Mouse (Mus musculus) mesoderm, embryonic 11.5 days (tissue): ENCODE measurements around the gene Chd2.
"Not testable (repeated sequence)": the region's sequence is repeated elsewhere in the genome, so short reads cannot be mapped to it uniquely, and the experiment has no call there.

Source experiments
- DNase-seq: peaks from one replicate; pipeline ENCODE4 v3.0.0-alpha.2; 2012; ENCODE audit warnings: low read depth, low spot score

The Chd2 gene

DNA sequence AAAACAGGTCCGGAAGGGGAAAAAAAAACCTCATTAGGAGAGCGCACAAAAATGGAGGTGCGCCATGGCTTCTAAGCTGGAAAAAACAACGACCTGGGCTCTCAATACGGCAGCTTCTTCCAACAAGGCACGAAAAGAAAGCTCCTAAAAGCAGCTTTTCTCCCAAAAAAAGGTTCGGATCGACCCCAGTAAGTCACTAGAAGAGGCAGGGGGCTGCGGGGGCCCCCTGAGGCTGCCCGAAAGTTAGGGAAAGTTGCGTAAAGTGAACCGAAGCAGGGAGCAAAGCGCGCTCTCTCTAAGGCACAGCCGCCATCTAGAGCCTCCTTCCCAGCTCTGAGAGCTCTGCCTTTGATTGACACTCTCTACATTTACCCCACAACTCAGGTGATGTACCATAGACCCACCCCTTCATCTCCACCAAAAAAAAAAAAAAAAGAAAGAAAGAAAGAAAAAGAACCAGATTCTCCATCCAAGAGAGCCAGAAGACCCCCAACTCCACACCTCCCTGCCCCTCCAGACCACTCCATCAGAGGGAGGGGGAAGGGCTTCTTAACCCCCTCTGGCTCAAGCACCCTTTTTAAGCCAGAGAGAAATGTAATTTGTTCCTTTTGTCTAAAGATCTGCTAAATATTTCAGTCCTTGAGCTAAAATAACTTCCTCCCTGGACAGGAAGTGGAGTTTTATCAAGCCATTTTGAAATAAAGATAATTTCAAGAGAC is at the start of gene Chd2:
Chd2 (minus strand) TSS at position 419 of the 719 bp plus-strand sequence.
- DNase-seq, result peak; percentile 87

DNA sequence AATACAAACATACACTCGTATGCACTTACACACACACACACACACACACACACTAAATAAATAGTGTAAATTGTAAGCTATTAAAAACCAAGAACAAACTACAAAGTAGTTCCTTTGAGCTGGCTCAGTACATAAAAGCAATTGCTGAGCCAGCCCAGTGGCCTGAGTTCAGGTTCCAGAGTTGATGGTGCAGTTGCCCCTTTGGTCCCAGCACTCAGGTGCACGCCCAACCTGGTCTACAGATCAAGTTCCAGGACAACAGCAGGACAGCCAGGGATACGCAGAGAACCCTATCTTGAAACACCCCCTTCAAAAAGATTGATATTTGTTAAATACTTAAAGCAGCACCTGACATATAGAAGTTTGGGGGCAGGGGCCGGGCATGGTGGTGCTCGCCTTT is 49.1 kb upstream of the Chd2 start:
- DNase-seq, result no peak

DNA sequence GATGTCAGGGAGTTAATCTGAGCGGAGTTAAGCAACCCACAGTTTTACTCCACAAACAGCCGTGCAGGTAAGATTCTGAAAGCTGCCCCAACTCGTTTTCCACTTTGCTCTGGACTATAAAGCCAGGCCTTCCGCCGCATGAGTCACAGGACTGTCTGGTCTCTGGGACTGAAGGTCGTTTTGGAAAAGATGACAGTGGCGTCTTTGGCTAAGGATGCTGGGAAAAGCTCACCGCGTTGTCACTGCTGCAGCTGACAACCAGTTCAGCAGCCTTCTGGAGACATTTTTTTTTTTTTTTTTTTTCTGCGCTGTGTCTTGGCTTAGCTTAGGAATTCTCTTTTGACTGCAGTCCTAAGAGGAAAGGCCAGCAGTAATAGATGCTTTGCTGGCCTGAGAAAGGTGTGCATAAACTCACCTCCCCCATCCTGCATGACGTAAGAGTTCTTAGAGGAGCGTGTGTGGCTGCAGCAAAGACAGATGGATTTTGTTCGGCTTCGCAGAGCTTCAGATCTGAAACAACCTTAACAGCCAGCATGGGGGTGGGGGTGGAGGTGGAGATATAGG is 47.7 kb upstream of the Chd2 start:
- no peak for DNase-seq

DNA sequence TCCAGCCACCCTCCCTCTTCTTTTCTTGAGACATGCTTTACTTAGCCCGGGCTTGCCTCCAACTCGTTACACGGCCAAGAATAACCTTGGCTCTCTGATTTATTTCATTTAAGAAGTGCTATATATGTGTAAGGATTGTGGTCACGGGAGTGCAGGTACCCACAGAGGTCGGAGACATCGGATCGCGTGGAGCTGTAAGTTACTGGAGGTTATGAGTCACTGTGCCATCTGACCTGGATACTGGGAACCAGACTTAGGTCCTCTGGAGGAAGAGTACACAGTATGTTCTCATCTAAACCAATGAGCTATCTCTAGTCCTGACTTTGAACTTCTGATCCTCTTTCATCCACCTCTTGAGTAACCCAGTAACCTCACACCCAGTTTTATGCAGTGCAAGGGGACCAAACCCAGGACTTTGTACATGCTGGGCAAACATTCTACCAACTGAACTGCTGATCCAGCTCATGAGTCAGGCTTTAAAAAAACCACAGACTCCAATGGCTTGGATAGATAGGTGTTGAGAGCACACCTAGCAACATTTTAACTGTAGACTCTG is 46.8 kb upstream of the Chd2 start:
- DNase-seq, result no peak

DNA sequence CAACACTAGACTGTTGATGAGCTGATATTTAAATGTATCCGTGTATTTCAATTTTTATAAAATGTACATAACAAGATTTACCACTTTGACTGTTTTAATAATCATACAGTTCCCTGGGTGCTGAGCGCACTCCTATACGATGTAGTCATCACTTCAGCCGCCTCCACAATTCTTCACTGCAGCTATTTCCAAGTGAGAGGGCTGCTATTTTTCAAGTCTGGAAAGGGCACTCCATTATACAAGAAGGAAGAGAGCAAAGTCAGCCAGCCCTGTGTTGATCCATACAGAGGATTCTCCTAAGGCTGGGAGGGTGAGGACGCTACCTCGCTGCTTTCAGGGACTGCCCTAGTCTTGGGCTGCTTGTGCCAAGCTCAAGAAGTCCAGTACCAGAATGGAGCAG is 45.1 kb upstream of the Chd2 start:
- DNase-seq, result no peak

DNA sequence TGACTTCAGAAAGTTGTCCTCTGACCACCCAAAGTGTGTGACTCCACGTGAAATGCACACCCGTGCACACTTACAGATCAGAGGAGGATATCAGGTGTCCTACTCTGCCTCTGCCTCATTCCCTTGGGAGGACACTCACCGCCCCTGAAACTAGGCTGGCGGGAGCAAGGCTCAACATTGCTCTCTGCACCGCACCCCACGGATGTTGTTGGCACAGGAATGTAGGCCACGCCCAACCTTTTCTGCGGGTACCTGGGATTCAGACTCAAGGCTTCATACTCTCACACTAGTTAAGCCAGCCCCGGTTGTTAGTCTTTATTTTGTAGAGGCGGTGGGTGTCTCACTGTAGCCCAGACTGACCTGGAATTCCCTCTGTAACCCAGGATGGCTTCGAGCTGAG is 44.6 kb upstream of the Chd2 start:
- DNase-seq, result no peak

DNA sequence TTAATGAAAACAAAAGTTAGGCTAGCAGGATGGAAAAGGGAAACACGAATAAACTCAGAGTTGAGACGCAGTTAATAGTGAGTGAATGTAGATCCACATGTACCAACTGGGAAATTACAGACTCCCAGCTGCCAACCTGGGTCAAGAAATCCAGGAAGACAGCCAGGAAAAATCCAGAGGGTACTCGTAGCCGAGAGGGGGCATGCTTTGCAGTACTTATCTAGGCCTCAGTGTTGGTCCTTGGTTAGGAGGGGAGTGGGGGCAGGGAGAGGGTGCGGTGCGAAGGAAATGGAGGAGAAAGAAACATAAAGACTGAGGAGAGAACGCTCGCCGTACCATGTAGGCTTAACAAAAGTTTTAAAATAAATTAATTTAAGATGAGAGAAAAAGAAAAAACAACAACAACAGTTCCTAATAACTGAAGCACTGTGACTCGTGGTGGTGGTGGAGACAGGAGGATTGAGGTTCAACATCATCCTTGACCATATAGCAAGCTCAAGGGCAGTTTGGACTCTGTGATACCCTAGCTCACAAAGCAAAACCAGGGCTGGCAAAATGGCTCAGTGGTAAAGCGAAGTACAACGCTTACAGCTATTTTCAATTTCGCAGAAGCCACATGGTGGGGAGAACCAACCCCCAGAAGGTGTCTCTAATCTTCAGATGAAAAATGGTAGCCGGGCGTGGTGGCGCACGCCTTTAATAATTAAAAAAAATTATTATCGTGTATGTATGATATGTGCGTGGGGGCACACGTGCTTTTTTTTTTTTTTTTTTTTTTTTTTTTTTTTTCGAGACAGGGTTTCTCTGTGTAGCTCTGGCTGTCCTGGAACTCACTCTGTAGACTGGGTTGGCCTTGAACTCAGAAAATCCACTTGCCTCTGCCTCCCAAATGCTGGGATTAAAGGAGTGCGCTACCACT is 43.7 kb upstream of the Chd2 start:
- DNase-seq, result no peak

DNA sequence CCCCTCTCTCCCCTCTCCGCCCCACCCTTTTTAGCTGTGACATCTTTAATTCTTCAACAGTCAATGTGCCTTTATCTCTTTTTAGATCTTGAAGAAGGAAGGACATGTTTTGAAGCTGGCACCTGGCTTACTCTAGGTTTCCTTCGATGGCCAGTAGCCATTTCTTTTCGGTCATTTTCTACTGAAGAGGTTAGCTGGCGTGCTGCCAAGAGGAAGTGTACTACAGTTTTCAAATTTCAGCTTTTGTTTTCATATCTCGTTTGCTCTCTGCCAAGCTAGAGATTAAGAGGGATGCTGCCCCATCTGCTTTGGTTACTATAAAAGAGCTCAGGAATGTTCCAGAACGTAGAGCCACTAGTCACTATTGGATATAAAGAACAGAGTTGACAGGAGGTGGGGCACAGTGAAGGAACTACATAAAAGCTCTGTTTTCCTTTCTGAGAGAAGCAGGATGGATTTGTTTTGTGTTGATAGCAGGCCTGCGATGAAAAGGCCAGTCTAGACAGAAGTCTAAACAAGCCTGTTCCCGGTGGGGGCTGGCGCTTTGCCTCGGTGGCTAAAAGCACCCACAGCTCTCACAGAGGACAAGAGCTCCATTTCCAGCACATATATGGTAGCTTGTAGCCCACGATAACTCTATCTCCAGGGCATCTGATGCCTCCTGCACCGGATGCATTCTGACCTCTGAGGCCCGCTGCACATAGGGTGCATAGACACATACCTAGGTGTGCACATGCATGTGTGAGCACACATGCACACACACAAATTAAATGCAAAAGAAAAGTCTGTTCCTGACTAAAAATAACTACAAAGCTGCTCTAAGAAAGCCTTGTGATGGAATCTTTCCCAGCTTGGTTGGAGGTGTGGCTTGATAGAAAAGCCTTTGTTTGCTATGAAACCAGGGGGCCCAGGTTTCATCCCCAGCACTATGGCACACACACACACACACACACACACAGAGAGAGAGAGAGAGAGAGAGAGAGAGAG is 42.7 kb upstream of the Chd2 start:
- DNase-seq, result no peak

DNA sequence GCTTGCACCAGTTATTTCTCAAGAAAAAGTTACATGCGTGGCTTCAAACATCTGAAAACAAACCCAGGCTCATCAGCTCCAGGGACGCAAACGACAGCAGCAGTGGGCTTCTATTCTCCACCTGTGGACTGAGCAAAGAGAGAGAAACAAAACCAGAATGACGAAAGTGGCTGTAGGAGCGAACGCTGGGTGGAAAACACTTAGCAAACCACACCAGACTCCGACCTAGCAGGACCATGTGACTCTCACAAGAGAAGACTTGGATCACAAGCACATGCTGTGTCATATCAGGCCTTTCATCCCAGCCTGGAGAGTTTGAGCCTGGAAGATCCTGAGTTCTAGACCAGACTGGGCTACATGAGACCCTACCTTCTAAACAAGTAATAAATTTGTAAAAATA is 41.8 kb upstream of the Chd2 start:
- no peak for DNase-seq

DNA sequence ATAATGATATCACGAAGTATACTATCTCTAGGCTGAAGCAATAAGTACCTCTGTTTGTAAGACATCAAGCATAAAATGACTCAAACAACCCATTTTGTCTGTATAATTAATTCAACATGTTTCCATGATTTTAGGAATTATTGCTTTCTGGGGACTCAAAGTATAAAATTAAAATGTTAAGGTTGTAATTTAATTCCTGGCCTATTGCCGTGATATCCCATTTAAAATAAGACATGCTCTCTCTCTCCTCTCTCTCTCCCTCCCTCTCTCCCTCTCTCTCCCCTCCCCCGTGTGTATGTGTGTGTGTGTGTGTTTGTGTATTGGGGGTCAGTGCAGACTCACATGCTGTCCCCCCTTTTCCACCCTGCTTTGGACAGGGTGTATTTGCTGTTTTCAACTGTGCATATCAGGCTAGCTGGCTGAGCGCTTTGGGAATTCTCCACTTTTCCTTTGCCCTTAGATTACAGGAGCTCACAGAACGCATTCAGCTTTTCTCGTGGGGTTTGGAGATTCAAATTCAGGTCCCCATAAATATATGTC is 40.3 kb upstream of the Chd2 start:
- no peak for DNase-seq

DNA sequence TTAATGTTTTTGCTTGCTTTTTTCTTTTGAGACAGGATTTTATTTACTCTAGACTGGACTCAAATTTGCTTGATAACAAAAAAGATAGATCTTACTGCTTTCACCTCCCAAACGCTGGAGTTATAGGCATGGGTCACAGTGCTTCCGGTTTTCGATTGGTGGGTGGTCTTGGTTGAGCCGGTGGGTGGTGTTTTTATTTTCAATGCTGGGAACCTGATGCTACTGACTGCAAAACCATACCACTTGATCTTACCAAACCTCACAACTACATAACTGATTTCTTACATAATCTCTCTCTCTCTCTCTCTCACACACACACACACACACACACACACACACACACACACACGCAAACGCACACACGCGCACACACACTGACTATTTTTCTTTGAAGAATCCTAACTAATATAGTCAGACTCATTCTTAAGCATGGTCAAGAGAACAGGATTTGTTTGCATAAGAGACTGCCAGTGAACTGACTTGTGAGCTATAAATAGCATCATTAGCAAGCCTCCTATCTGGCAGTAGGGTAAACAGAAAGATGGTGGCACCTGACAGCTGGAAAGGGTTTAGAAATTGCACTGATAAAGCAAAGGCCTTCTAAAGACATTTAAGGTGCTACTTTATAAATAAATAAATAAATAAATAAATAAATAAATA is 37.6 kb upstream of the Chd2 start:
- DNase-seq, result no peak

DNA sequence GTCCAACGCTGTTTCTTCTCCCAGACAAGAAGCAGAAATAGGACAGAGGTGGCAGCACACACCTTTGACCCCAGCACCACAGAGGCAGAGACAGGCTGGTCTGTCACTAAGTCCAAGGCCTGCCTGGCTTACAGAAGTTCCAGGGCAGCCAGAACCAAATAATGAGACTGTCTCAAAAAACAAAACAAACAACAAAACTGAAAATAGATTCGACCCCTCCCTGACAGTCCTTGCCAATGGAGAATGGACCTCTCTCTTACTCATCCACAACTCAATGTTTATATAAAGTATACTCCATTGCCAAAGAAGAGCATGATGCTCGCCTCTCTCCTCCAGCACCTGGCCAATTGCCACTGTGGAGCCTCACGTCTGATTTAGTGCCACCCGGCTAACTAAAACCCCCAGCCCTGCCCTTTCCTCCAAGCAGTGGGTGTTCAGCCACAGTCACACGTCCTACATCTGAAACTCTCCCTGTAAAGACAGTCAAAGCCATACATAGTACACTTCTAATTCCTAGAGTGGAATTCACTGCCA is 36.3 kb upstream of the Chd2 start:
- no peak for DNase-seq

DNA sequence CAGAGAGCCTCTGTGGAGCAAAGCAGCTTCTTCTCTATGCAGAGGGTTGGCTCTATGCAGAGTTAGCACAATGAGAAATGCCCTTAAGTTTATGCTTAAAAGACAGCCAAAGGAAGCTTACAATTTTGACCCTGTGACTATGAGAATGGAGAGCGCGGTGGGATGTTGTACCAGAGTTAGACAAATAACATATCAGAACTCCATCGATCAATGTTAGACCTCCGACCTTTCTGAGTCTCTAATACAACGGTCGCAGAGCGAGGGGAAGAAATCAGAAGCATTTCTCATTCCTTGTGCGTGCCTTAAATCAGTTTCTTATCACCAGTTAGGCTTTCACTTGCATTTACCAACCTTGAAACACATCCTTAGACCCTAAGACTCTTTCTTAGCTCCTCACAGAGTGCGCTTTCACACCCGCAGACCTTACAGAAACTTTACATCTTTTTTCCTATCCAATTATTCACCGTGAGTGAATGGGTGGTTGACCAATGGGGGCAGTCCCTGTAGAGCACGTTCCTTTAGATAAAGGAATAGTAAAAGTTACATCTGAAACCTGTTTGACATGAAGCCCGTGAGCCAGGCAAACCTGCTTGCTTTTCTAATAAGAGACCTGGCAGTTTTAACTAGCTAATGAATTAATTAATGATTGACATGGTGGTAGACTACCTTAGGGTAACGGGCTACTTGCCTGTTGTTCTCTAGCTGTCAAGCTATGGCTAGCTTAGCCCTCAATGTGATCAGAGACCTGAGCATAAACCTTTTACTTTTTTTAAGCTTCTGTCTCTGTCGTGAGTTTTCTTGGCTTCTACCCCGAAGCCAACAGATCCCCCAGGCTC is 34.7 kb upstream of the Chd2 start:
- DNase-seq, result no peak

DNA sequence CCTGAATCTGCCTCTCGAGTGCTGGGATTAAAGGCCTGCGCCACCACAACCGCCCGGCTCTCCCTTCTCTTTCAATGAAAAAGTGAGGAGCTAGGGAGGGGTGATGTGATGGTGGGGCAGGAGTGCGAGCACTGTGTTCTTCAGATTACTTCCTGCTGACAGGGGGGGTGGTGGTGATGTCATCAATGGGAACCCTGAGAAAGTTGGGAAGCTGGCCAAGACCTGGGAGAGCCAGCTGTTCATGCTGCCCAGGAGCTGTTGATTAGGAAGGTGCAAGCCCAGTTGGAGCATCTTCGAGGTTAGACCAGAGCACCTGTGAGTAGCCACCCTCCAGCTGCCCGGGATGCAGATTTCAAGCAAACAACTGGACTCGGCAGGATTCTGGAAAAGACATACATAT is 33.6 kb upstream of the Chd2 start:
- DNase-seq, result no peak

DNA sequence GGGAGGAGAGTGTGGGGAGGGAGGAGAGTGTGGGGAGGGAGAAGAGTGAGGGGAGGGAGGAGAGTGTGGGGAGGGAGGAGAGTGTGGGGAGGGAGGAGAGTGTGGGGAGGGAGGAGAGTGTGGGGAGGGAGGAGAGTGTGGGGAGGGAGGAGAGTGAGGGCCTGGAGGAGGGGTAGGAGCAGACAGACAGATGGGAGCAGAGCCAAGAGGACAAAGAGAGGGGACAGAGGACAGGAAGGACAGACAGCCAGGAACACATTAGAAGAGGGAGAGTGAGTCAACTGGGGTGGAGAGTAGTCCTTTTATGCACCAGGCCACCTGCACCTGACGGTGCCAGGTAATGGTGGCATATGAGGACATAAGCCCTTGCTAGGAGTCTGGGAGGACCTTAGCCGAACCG is 33.0 kb upstream of the Chd2 start:
- not testable (repeated sequence) for DNase-seq

DNA sequence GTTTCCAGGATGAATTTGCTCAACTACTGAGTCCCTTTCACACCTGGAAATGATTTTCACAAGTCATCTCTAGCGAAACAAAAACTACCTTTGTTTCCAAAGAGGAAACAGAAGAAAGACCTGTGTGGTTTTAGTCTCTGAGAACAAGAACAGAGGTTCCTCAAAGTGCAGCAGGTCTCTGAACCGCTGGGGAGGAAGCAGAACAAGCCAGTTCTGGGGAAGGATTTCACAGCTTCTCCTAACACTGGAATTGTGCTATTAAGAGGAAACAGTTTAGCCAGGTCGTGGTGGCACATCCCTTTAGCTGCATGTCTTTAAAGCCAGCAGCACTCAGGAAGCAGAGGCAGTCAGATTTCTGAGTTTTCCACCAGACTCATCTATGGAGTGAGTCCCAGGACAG is 30.9 kb upstream of the Chd2 start:
- no peak for DNase-seq

DNA sequence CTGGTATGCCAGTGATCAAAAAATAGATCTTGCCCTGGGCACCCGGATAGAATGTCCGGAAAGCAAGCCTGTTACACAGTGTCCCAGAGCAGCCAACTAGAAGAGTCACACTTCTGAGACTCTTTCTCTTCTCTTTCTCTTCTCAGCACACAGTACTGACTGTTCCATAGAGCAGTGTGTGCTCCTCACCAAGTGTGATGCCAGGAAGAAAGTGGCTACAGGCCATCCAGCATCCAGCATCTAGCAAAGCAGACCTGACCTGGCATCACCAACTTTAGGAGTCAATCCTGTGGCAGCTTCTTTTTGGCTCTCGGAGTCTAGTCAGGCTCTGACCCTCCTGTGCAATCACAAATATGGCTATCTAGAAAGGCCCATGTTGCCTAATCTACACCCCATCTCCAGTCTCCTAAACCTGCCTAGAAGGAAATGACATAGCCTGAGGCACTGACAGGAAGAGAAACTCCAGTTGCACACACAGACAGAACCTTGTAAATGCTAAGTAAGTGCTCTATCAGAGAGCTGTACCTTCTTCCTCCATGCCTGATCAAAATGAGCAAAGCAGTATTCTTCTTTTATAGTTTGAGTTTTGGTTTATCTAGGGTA is 27.3 kb upstream of the Chd2 start:
- DNase-seq, result no peak

DNA sequence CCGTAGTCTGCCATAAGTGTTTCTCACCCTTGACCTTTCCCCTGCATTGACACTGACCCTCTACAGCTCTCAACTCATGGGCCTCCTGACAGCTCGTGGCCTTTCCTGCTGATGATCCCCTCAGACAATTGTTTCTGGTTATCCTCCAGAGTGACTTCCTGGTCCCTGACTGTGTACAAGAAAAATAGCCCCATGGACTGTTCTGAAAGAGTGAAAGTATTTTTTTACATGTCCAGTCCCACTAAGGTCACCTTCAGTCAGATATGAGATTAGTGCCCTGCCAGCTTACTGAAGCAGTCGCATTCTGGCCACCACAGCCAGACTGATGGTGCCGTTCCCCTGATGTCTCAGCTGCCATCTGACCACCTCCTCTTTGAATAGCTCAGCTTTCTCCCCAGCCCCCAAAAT is 26.1 kb upstream of the Chd2 start:
- no peak for DNase-seq

DNA sequence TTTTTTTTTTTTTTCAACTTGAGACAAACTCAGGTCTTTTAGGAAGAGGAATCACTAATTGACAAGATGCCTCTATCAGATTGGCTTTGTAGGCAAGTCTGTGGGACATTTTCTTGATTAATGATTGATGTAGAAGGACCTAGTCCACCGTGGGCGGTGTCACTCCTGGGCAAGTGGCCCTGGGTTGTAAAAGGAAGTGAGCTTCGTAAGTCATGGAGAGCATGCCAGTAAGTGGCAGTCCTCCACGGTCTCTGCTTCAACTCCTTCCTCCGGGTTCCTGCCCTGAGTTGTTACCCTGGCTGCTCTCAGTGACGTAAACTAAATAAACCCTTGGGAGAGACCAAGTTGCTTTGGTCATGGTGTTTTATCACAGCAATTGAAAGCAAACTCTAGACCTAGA is 22.5 kb upstream of the Chd2 start:
- DNase-seq, result no peak
